Mouse (Mus musculus): ENCODE data around the gene Slc16a6.

Slc16a6 gene

DNA sequence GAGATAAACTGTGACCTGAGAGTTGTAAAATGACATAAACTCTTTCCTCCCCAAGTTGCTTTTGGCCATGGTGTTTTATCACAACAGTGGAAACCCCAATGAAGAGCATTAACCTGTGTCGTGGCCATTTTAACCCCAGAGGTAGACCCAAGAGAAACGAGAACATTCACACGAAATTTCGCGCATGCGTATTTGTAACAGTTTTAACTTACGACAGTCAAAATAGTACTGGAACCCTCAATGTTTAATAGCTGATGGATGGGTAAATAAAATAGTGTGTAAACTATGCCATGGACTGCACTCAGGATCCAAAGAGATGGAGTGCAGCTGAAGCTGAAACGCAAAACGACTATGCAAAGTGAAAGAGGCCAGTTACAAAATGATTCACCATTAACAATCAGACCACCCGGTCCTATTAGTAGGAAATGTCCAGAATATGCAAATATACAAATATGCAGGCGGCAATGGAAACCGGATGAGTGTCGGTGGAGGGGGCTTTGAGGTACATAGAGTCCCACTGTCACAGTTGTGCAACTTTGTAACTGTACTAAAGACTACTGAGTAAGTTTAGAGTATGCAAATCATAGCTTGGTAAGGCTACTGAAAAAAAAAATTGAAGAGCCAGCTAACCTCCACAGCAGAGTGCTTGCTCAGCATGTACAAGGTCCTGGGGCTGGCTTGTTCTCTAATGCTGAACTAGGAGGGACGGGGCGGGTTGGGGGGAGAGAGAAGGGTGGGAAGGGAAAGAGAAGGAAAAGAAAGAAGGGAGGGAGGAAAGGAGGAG, 63.0 kb downstream of the Slc16a6 start:
- DNase-seq, result no peak

DNA sequence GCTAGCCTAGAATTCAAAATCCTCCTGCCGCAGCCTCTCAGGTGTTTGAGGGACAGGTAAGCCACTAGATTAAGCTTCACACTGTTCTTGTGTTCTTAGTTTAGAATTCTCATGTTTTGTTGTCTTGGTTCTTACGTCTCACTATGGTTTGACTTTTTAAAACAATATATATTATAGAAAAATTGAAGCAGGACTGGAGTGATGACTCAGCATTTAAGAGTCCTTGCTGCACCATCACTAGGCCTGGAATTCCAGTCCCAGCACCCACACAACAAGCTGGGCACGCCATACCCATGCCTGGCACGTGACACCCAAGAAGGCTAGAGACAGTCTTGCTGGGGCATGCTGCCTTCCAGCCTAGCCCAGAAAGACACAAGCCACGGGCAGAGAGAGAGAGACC, 67.0 kb downstream of the Slc16a6 start:
- DNase-seq, result no peak

Data from cerebellum, postnatal 36 days (tissue).